Mouse (Mus musculus) adrenal gland, postnatal 14 days (tissue): ENCODE data around the gene Slco1a5. TPM values are rescaled to one million over a fixed set of nuclear protein-coding genes. Genes with fewer than 3 reads are reported as not detected.
"Not testable (repeated sequence)": the region's sequence is repeated elsewhere in the genome, so short reads cannot be mapped to it uniquely, and the experiment has no call there.

ENCODE experiments used
- DNase-seq: peaks from one replicate; pipeline ENCODE4 v3.0.0; 2021; ENCODE audit warnings: mixed read lengths
- long read RNA-seq, 2 experiments: library from polyadenylated mRNA; stranded (forward); transcript quantifications; one replicate each; pipeline ENCODE4 v2.0.0; 2021
- total RNA-seq: library from RNA; stranded (reverse); gene quantifications from 2 replicates; pipeline ENCODE4 v1.2.3, GENCODE M21; 2021

The Slco1a5 gene
- not detected in 2 replicates for total RNA-seq
- long read RNA-seq, experiment 1 = 0 reads
- long read RNA-seq, experiment 2 = 0 reads

DNA sequence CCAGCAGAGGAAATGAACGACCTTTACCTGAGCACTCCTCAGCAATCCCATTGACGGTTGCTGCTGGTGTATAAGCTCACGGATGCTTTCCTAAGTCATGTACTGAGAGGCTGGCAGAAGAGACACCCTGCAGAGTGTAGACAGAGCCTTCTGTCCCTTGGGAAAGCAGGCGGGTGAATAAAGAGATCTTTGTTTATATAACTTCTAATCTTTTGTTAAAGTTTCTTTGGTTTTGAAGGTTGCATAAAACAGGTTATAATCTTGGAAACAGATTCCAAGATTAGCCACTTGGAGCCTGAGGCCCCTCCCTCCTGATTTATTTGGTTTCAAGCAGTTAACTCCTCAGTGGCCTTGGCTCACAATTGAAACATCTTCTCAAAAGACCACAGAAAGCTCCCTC, at the start of gene Slco1a5:
Gene Slco1a5 (minus strand): TSS at position 101 of the 400 bp plus-strand sequence.
- DNase-seq = no peak

DNA sequence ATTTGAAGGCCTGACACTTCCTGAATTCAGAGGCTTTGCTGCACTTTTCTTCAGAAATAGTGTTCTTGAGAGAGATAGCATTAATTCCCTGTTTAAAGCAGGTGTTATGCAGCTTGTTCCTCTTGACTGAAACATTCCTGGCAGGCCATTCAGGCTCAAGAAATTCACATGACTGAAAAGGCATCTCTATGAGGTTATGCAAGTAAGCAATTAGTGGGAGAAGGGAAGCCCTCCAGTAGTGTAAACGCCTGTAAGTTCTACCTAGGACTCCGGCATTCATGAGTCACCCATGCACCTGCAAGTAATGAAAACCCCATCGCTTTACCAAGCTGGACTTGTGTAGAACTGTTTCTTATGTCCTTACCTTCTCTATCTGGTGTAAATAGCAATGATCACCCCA, 46.8 kb upstream of the Slco1a5 start:
- no peak for DNase-seq

DNA sequence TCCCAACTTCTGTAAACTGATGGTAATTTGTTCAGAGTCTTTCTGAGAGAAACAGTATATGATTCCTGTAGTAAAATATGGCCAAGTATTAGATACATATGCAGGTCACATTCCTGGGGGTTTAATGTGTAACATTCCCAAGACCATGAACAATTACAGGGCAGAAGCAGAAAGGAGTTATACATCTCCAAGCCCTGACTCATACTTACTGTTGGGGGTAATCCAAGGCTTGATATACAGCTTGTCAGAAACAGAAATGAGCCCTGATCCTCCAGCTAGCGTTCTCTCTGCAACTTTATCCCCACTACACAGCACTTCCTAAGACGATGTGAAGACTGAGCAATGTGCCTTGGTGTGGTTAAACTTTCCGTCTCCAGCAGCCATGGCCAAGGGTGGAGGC, 44.8 kb upstream of the Slco1a5 start:
- no peak for DNase-seq

DNA sequence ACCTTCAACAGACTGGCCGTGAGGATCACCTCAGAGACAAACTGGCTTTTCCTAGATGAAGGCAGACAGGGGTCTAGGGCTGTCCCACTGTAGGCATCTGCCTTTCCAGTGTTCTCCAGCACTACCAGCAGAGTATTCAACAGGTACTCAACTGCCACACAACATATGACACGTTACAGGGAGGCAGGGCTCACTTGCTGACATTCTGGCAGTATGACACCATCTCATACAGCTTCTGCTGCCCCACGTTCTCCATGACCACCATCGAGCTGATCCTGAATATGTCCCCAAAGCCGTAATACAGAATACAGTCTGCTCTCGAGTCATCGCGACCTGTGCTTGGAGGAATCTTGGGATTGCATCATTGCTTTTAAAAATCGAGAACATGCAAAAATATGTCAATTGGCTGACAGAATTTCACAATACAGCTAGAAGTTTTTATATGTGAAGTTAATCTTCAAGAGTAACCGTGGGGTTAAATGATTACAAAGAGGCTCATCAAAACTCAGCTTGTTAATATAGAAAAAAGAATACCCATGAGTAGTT, 43.8 kb upstream of the Slco1a5 start:
- no peak for DNase-seq

DNA sequence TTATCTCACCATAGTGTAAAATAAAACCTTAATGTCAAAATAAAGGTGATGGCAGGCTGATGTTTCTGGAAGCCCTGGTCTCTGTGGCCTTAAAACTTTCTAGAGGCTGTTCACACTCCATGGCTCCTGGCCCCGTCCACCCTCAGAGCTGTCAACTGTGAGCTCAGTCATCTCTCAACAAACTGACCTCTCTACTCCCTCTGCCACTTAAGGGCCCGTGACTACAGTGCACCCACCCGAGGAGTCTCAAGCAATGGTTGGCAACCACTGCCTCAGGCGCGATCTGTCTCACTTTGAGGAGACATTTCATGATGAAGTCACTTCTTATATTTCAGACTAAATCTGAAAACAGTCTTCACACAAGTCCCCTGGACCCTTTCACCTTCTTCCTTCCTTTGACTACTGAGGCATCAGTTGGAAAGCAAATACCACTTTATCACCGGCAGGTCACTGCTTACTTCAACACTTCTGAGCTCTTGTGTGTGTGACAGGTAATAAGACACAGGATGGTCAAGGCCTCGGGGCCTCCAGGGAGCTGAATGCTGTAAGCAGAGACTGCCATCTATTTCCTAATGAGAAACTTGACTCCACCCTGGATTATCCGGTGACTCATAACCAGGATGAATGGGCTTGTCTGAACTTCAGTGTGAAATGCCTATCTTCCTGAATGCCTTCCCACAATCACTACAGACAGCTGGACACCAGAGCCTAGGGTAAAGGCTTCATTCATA, 43.1 kb upstream of the Slco1a5 start:
- peak; percentile 14 for DNase-seq

DNA sequence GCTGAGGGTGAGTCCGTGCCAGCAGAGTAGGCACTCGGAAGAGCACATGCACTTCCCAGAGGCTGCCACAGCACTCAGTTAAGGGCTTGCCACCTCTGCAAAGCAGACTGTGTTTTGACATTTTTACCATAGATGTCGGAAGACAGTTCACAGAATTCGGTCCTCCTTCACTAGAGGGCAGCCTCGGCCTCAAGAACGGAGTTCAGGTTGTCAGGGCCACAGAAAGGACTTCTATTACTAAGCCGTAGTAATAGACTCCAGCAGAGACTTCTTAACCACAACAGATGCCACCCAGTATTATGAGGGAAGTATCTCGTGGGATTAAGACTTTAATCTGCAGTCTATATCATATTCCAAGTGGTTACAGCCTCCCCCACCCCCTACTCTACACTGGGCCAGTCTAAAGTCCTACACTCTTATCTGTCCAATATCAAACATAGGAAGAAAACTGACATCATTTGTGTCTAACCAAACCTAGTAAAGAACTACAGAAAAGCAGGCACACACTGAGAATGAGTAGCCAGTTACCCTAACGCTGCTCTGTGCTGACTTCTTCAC, 40.3 kb upstream of the Slco1a5 start:
- DNase-seq = peak; percentile 21

DNA sequence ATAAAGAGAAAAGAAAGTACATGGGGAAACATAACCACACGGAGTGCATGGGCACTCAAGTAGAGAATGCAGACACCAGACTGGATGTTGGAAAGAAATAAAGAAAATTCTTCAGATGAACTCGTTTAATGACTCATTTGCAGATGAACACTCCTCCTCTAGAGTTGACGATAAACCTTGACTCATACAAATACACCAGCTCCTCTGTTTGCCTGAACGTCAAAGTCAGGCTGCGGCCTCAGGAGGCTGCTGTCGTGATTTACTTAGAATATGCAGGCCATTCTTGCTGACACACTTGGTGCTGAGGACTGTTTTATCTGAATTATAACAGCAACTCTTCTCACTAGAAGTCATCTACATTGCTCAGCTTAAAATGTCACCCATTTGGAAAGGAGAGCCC, 39.3 kb upstream of the Slco1a5 start:
- no peak for DNase-seq

DNA sequence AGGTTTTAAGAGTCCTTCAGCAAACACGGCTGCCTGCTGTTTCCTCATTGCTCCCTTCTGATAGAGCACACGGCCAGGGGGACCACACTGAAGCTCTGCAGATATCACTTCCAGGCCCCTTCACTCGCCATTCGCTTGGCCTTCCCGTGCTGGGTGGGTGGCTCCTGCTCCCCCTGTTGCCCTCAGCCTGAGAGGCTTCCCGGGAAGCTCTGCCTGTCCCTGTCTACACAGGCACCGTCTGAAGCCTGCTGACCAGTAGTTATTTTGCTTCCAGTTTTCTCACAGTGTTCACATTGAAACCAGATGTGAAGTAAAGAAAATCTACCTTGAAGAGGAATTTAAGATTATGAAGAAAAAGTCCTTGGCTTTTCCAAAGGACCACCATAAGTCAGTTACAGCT, 34.3 kb upstream of the Slco1a5 start:
- DNase-seq = no peak

DNA sequence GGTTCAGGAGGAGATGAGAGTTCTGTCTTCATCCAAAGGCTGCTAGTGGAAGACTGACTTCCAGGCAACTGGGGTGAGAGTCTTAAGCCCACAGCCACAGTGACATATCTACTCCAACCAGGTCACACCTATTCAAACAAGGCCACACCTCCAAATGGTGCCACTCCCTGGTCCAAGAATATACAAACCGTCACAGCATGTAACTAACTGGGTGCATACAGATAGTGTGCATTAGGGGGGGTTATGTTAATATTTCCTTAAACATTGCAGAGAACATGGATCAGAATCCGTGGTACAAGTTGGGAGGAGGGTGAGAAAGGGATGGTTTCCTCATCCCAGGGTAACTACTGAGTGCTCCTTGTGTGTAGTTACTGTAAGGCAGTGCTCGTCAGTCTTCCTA, 29.3 kb upstream of the Slco1a5 start:
- DNase-seq = not testable (repeated sequence)

DNA sequence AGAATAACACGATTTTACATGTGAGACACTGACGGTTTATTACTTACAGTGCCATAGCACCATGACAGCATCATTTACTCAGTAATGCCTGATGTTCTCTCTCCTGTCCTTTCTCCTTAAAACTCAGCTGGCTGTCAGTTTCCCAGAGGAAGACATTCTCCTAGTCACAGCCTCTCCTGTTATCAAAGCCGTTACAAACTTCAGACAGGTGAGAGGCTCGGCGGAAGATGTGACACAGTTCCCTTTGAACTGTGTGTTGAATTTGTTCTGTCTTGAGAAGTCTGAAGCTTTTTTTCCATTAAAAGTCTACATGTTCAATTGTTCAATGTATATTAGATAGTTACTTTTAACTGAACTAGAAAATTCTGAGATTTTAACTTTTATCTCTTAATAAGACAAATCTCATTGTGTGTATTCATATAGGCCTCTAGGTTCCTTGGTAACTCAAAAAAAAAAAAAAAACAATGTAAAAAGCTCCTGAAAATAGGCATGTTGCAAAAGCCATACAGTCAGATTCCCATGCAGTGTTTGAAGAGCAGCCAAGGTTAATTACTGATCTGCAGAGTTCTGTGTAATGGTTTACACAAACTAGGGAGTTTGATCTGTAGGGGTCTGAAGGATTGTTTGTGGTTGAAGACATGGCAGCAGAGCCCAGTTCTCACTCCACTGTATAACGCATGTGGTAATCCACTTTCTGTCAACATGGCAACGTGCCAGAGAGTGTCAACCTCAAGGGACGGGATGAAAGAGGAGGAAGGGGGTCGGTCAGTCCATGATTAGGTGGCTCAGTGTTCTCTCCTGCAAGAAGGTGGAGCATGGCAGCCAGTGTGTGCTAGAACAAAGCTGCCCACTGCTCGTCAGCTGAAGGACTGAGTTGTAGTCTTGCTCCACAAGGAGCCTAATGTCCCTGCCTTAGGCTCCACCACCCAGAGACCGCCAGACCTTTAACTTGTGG, 24.9 kb upstream of the Slco1a5 start:
- DNase-seq = no peak

DNA sequence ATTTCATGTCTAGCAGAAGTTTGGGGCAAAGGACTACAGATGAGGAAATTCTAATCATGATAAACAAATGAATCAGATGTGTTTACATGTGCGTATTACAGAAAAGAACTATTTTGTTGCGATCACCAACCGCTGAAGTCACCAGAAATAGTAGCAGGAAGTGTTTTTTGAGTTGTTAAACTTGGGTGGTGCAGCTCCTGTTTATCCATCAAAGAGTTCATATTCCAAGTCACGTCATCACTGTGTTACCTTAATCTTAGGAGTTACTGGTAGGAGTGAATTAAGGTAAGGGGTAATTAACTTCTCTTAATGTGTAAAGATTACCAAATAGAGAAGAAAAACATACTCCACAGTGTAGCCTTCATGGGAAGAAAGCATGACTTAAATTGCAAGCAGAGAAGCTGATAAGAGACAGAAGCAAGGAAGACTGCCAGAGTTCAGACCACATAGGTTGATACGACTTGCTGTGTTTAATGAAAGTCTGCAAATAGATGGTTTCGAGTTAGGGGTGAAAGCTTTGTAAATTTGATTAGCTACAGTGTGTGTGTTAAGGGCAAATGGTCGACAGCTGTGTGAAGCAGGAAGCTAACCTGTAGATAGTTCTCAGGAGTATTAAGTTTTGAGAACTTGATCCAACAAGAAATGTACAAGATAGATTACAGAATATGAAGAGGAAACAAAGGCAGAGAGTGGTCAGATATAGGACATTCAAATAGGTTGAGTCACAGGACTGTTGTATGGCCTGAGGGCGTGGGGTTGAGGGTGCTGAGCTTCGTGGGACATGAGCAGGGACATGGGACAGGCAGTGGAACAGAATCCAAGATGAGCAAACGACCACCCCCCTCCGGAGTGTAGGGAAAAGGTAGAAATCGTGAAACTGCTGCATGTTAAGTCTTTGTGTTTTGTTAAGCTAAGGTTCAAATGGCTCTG, 23.7 kb upstream of the Slco1a5 start:
- no peak for DNase-seq

DNA sequence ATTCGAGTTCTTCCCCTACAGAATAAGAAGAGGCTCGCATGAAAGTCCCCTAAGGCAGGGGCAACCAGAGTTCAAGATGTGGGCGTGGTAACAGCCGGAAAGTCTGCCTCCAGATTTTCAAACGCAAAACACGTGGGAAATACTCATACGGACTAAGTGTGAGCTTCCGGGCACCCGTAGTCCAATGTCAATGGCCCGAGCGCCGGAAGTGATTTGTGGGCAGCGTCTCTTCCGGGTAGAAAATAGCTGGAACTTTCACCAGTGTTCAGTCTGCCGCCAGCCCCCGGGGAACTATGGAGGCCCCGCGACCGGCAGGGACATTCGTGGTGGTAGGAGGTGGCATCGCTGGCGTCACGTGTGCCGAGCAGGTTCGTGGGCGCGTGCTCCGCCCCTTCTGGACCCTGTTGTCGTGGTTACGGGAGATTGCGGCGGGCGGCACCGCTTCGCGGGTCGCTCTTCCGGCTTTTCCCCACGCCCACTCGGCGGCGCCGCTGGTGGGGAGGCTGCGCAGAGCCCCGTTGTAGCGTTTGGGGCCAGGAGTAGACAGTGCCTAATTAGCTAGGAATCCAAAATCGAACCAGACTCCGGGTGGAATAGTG, 22.8 kb upstream of the Slco1a5 start, which contains the start of gene Pyroxd1:
Gene Pyroxd1 (plus strand): TSS at position 215 of the 599 bp plus-strand sequence.
- peak; percentile 90 for DNase-seq

DNA sequence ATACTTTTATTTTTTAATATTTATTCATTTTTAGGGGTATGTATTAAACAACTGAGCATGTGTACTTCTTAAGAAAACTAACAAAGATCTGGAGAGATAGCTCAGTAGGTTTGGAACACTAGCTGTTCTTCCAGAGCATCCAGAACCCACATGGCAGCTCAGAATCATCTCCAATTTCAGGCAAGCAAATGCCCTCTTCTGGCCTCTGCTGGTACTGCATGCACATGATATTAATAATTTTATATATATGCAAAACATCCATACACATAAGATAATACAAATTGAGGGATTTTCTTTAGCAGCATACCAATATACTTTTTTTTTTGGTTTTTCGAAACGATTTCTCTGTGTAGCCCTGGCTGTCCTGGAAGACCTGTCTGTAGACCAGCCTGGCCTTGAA, 20.8 kb upstream of the Slco1a5 start:
- DNase-seq = peak; percentile 59

DNA sequence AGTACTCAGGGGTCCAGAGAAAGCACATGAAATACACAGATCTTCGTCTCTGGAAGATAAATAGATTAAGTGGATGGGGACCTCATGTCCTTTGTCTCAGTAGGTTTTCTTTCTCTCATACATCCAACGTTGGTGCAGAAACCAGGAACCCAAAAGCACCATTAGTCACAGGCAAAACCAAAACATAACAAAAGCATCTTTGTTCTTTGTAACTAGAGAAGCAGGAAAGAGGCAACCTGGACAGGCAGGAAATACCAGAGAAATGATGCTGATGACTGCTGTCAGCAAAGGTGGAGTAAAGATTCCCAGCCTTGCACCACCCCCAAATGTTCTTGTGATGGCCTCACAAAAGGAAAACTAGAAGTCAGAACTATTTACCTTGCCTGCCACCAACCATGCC, 16.8 kb upstream of the Slco1a5 start:
- DNase-seq = no peak

DNA sequence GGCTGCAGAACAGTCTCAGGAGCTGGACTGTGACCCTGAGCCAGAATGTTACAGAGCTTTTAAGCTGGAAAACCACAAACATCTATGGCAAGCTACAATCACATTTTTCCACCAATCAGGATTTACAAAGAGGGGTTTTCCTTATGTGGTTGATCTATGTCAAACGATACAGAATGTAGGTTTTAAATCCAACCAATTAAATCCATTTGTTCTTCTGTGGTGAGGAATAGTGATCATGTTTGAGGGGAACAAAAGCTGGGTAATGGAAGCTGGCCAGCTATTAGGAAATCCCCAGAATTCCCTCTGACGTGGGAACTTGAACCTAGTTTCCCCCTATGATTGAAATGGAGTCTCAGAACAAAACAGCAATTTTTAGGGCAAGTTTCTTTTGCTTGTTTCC, 16.2 kb upstream of the Slco1a5 start:
- DNase-seq = no peak

DNA sequence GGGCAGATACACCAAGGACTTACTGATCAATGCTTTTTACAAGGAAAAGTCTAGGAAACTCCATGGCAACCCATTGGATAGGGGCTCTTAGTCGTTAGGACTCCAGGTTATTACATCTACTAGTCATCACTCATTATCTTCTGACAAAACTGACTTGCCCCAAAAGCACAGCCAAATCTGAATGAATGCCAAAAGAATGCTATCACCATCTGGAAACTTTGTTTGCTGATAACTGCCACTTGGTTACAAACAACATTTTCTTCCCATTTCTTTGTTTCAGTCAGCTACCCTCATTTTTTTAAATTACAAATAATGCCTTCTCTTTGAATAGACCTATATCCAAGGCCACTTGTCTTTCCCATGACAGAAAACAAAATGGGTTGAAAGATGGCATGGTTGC, 6.4 kb upstream of the Slco1a5 start:
- no peak for DNase-seq

DNA sequence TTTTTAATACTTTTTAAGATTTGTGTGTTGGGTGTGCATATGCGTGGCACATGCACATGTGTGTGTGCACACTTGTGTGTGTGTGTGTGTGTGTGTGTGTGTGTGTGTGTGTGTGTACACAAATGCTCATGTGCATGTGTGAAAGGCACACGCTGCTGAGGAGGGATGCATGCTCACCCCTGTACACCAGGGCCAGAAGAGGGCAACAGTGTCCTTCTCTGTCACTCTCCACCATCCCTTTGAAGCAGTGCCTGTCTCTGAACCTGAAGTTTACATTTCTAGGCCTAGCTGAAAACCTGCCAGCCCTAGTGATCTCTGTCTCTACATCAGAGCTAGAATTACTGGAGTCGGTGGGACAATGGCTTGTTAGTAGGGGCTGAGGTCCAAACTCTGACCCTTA, 3.8 kb upstream of the Slco1a5 start:
- no peak for DNase-seq

DNA sequence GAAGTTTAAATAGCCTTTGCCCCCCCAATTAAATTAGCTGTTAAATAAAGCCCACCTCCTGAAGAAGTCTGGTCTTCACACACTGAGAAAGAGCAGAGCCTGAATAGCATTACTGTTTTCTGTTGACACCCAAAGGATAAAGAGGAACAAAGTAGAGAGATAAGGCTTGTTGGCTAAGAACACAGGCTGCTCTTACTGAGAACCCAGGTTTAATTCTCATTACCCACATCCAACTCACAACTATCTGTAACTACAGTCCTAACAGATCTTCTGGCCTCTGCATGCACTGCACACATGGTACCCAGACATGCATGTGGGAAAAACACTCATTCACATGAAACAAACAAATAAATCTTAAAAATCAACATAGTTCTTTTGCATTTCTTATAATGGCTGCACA, 5.7 kb downstream of the Slco1a5 start:
- no peak for DNase-seq

DNA sequence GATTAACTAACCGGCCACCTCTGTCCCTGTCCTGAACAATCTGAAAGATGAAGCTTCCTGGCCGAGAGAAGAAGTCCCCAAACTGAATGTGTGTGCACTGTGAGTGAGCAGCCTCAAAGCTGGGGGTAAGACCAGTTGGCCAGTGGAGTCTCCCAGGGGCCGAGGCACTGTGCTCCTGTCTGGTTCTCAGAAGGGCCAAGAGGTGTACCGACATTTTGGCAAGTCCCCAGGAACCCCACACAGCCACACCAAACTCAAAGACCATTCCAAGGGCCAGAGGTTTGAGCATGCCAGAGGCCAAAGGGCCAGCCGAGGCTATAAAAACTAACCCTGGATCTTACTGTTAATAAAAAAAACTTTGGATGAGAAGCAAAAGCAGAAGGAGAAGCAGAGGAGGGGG, 8.5 kb downstream of the Slco1a5 start:
- no peak for DNase-seq

DNA sequence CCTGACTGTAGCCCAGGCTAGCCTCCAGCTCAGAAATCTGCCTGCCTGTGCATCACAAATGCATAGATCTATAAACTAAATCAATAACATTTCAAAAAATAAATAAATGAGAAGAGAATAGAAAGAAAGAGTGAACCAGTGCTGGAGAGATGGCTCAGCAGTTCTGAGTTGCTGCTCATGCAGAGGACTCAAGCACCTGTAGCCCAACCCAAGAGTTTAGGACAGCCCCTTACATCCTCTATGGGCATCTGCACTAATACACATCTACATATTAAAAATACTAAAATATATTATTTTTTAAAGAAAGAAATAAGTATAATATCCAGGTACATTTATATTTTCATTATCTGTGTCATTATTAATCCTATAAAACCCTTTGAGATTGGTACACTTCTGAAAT, 17.7 kb downstream of the Slco1a5 start:
- DNase-seq = no peak

DNA sequence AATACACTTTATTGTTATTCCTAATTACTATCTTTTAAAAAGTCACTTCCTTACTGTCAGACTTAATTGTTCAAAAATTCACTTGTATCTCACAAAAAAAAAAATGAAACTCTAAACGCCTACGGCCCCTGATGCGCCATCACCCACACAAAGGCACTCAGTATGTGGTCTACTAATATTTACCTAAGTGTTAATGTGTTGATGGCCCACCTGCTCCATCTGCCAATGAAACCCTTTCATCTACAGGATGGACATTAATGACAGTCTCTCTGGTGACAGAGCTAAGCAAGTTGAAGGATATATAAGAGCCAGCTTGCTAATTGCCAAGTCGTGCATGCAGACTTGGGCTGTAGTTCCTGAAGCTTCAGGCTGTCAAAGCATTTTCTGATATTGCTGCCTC, 24.7 kb downstream of the Slco1a5 start, which contains the start of gene Iapp:
Gene Iapp (plus strand): TSS at position 326 of the 400 bp plus-strand sequence.
- DNase-seq = no peak
